8 mouse cellular contexts compared by ENCODE assay signal in the genomic region with DNA sequence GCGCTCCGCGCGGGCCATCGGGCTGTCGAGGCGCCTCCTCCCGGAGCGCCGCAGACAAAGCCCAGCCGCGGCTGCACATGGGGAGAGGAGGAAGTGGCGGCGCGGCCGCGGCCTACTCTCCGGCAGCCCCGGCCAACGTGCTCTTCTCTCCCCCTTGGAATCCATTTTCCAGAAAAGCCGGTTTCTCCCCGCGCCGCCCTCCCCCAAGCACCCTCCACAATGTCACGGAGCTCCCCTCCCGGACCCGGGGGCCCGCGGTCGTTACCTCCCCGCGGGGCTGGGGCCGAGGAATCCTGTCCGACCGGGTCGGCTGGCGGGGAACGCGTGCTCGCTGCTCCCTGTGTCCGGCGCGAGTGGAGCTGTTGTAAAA. TPM values are rescaled to one million over a fixed set of nuclear protein-coding genes. Genes with fewer than 3 reads are reported as not detected.
DNase-seq lines count a peak whose midpoint lies in the region; ATAC-seq lines count a peak whose summit lies in the region.

No protein-coding gene starts in this region.

- peak overlapping the region; percentile 98 for H3K9ac ChIP-seq in heart, embryonic 15.5 days
- H3K9ac ChIP-seq in lung, embryonic 16.5 days (ENCODE audit: low read length): peak overlapping the region; percentile 89

- ATAC-seq in heart, embryonic 15.5 days (replicated peaks; ENCODE audit: insufficient number of reproducible peaks, insufficient read depth, low FRiP score, low read depth): no peak
- ATAC-seq in lung, embryonic 16.5 days (ENCODE audit: low read depth): peak; percentile 15

- no peaks in the 10 kb centered on the region; the same call in 1 of the 2 replicates for H3K27me3 ChIP-seq in embryonic facial prominence, embryonic 10.5 days (replicated peaks; ENCODE audit: low read depth, poor library complexity, severe bottlenecking)
- no peaks in the 10 kb centered on the region for H3K27me3 ChIP-seq in heart, embryonic 15.5 days
- H3K27me3 ChIP-seq in lung, embryonic 16.5 days (ENCODE audit: control insufficient read depth, insufficient read depth, low read depth, low read length): no peaks in the 10 kb centered on the region

- peaks cover 35% of the 10 kb centered on the region for H3K36me3 ChIP-seq in embryonic facial prominence, embryonic 10.5 days (replicated peaks)
- H3K36me3 ChIP-seq in heart, embryonic 15.5 days: peaks cover 9% of the 10 kb centered on the region
- H3K36me3 ChIP-seq in lung, embryonic 16.5 days (ENCODE audit: control insufficient read depth, insufficient read depth, low read length): peaks cover 8% of the 10 kb centered on the region

- H3K4me3 ChIP-seq in embryonic facial prominence, embryonic 10.5 days: peak overlapping the region; percentile 99
- H3K4me3 ChIP-seq in heart, embryonic 15.5 days: peak overlapping the region; percentile 99
- peak overlapping the region; percentile 95 for H3K4me3 ChIP-seq in lung, embryonic 16.5 days (ENCODE audit: low read length)

- no peaks in the 10 kb centered on the region for H3K9me3 ChIP-seq in embryonic facial prominence, embryonic 10.5 days
- no peaks in the 10 kb centered on the region for H3K9me3 ChIP-seq in heart, embryonic 15.5 days (replicated peaks)
- no peaks in the 10 kb centered on the region for H3K9me3 ChIP-seq in lung, embryonic 16.5 days (ENCODE audit: control insufficient read depth, low read length)

- under 1% methylated on average over 43 of the region's 43 CpGs for WGBS in embryonic facial prominence, embryonic 10.5 days
- WGBS in heart, embryonic 15.5 days: under 1% methylated on average over 35 of the region's 43 CpGs
- WGBS in lung, embryonic 16.5 days: under 1% methylated on average over 10 of the region's 43 CpGs

- peak overlapping the region; percentile 97 for H3K27ac ChIP-seq in embryonic facial prominence, embryonic 10.5 days (replicated peaks)
- H3K27ac ChIP-seq in heart, embryonic 15.5 days: peak overlapping the region; percentile 100
- H3K27ac ChIP-seq in lung, embryonic 16.5 days (ENCODE audit: low read length): peak overlapping the region; percentile 88

- peak; percentile 40 for DNase-seq in right cerebral cortex, adult 18-20 months
- no peak for DNase-seq in right cerebral cortex, postnatal 14 days
- no peak for DNase-seq in embryonic facial prominence, embryonic 10.5 days (ENCODE audit: low spot score)
- DNase-seq in kidney, postnatal 36 days: peak; percentile 29 to 66
- peak; percentile 46 for DNase-seq in ovary, postnatal 14 days (ENCODE audit: low spot score)
- peak; percentile 61 to 62 for DNase-seq in urinary bladder, postnatal 4 days (ENCODE audit: low spot score in 2 of 2)

- H3K4me2 ChIP-seq in heart, embryonic 15.5 days: peak overlapping the region; percentile 69
- peak overlapping the region; percentile 63; the same call in 1 of the 2 replicates for H3K4me2 ChIP-seq in lung, embryonic 16.5 days (ENCODE audit: low read depth, low read length)

- peaks cover 14% of the 10 kb centered on the region for H3K4me1 ChIP-seq in embryonic facial prominence, embryonic 10.5 days
- peaks cover 21% of the 10 kb centered on the region for H3K4me1 ChIP-seq in heart, embryonic 15.5 days (replicated peaks)
- peaks cover 14% of the 10 kb centered on the region for H3K4me1 ChIP-seq in lung, embryonic 16.5 days (replicated peaks; ENCODE audit: control insufficient read depth, insufficient read depth, low read length)

RNA-seq across cellular contexts. Expression of gene Syncrip, which starts 0.6 kb away (rescaled TPM):
- 133 TPM in 2 replicates for polyA plus RNA-seq in embryonic facial prominence, embryonic 10.5 days (2016; fragmentation: Nextera tagmentation; extraction: Ambion mirVana)
- 51.5 and 52.1 TPM in 2 replicates for polyA plus RNA-seq in heart, embryonic 15.5 days (2015; fragmentation: Nextera tagmentation; extraction: Ambion mirVana)
- 82.4 and 89.0 TPM in 2 replicates for polyA plus RNA-seq in lung, embryonic 16.5 days (2015; fragmentation: Nextera tagmentation; extraction: Ambion mirVana)

RNA-seq across cellular contexts. Expression of gene Gm20537, which starts 25.4 kb away (rescaled TPM):
- polyA plus RNA-seq in embryonic facial prominence, embryonic 10.5 days (2016; fragmentation: Nextera tagmentation; extraction: Ambion mirVana): 1.2 and 1.7 TPM in 2 replicates
- polyA plus RNA-seq in heart, embryonic 15.5 days (2015; fragmentation: Nextera tagmentation; extraction: Ambion mirVana): 0.30 and 0.62 TPM in 2 replicates
- polyA plus RNA-seq in lung, embryonic 16.5 days (2015; fragmentation: Nextera tagmentation; extraction: Ambion mirVana): 0.94 and 1.2 TPM in 2 replicates

RNA-seq across cellular contexts. Expression of gene Snx14, which starts 43.0 kb away (rescaled TPM):
- 17.9 and 18.4 TPM in 2 replicates for polyA plus RNA-seq in embryonic facial prominence, embryonic 10.5 days (2016; fragmentation: Nextera tagmentation; extraction: Ambion mirVana)
- polyA plus RNA-seq in heart, embryonic 15.5 days (2015; fragmentation: Nextera tagmentation; extraction: Ambion mirVana): 28.0 and 29.0 TPM in 2 replicates
- 28.8 and 30.1 TPM in 2 replicates for polyA plus RNA-seq in lung, embryonic 16.5 days (2015; fragmentation: Nextera tagmentation; extraction: Ambion mirVana)

Comparison
In these comparisons a context has a peak if more than half of its experiments do, and no peak if none do; other contexts are left out.
1. DNase-seq: peak in right cerebral cortex, adult 18-20 months (single experiment), kidney, postnatal 36 days (2 of 2), ovary, postnatal 14 days (single experiment) and urinary bladder, postnatal 4 days (2 of 2); none in right cerebral cortex, postnatal 14 days (single experiment) and embryonic facial prominence, embryonic 10.5 days (single experiment).
2. Peak in every context shown above with its lines, with median percentiles within 50 percentile points of each other: H3K27ac ChIP-seq and H3K4me3 ChIP-seq.